Mouse (Mus musculus): ENCODE measurements at regions not wholly inside any gene's neighbourhood (a gene's known extent, or its start where the extent isn't known, plus 50 kb on each side); places are given as distances from the start of the nearest gene placed in this dataset.

DNA sequence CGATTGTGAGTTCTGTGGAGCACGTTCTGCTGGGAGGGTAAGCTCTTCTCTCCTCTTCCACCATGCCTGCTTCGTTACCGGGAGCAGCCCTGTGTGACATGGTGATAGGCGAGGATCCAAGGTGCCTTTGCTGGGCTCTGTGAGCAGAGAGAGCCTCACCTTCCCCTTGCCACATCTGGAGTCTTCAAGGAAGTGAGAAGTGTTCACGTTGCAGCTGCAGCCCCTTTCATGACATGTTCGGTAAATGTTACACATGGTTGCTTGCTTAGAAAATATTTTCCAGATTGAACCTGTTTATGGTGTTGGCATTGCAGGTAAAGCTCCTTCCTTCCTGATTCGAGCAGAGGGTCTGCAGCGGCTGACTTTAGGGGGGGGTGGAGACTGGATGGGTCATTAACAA lies 244.0 kb downstream of the Ttll7 start:
- no peak for DNase-seq

DNA sequence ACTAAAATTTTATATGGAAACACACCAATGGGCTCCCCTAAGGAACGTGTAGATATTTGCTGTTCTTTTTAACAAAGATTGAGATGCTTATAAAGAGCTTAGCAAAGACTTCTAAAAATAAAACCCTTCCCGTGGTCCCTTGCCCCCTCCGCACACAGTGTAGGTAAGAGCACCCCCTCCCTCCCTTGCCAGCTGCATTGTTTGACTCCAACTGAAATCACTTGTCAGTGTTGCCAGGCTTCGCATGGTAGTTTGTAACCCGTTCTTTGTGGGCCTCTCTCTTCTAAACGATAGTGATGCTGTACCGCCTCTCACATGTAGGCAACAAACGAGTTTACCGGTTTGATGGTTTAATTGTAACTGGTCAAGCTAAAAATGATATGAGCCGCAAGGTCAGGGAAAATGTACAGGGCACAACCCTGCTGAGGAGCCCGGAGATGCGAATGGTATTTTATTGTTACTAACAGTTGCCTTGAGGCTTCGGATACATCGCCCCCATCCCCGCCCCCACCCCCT lies 246.0 kb downstream of the Ttll7 start:
- no peak for DNase-seq

DNA sequence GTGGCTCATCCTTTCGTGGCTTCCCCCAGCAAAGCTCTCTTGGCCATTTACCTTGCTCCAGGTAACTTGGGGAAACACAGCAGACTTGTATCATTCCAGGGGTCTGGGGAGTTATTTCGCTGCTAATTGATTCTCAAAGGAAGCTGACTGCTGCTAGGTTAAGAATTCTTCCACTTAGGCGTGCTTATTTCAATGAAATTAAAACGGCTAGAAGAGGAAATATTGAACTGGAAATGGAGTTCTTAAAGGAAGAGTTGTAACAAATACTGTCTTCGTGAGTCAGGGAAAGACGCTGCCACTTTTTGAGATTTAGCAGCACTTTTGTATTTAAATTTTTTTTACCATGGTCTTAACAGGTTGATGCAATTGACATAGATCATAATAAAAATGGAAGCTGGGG lies 246.4 kb downstream of the Ttll7 start:
- no peak for DNase-seq

DNA sequence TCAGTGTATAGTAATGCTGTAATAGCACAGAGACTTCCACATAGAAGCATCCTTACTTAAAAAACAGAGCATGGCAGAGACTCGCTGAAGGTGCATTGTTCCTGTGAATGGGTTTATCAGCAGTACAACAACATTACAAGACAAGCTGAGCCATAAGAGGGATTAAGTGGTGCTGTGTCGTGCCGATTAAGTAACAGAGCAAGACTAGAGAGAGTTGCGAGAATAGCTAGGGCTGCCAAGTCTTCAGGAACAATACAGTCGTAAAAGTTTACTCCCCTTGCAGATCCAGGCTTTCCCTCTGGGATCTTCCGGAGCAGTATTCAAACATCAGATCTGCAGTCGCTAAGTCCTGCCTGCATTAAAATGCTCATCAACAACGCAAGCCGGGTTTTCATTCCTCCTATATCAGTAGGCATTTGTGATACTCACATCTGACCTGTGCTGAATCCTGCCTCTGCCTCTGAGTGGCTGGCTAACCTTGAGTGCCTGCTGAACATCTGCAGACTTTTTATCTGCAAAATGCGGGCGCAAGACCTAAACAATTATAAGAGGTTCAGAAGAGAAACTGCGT lies 247.1 kb downstream of the Ttll7 start:
- DNase-seq = no peak

DNA sequence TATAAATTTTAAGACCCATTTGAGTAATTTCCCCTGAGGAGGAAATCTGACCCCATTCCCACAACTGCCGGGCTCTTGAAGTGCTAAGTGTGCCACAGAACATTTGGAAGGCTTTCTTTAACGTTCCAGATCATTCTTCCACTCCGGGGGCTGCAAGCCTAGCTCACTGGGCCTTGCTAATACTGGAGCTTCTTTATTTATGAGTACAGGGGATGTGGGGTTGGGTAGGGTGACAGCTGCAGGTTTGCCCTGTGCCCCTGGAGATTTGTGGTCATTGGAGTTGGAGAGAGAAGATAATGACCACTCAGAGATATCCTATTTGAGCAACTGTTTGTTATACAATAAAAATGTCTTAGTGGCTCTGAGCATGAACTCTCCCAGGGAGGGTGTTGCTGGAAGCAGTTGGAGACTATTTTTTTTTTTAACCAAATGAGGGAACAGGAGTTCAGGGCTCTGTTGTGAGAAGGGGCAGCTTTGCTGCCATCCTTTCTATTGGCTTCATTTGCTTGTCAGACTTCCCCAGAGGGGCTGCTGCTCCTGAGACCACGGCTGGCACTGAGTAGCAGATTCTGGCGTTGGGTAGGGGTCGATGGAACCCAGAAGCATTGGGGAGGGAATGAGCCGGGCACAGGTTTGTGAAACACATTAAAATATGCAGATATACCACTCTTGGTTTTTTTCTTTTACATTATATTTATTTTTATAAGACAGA lies 249.0 kb downstream of the Ttll7 start:
- no peak for DNase-seq

DNA sequence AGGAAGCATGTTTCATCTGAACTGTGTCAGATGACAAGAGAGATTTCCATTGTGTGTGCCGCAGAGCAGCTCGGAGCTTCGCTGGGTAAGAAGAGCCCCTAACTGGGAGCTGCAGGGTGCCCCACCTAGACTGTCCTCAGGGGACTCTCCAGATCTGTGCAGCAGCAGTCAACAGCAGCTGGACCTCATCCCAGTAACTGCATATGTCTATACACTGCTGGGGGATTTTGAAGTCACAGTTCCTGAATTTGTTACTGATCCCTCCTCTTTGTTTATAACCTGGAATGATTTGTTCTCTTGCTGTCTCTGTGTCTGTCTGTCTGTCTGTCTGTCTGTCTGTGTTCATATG lies 249.6 kb downstream of the Ttll7 start:
- no peak for DNase-seq

DNA sequence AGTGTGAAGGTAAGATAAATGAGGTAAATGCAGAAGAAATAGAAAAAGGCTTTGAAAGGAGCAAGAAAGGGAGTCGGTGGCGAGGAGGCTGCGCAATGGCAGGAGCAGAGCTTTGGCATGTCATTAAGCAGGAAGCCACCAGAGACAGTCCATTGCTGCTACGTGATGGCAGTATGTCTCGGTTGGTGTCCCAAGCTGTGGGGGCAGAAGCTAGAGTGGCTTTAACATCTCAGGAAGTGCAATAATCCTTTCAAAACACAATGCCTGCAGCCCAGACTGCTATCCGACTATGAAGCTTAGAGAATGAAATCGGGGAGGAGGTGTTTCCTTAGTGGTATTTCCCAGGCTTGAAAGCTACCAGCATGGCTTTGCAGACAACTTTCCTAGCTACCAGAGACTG lies 251.3 kb downstream of the Ttll7 start:
- no peak for DNase-seq

DNA sequence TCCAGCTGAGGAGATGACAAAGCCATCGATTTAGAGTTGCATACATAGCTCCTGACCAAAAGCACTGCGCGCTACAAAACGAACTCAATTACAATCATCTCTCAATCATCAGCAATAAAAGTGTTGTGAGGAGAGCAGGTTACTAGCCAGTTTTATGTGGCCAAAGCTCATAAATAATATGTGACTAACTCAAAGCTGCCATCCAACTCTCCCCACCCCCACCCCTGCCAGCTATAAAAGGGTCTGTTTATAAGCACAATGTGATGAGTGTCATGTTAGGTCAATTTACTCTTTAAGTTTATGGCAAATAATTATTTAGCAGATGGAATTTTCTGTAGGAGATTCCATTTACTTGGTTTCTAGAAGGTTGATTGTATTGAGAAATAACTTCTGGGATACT lies 265.4 kb downstream of the Ttll7 start:
- no peak for DNase-seq

DNA sequence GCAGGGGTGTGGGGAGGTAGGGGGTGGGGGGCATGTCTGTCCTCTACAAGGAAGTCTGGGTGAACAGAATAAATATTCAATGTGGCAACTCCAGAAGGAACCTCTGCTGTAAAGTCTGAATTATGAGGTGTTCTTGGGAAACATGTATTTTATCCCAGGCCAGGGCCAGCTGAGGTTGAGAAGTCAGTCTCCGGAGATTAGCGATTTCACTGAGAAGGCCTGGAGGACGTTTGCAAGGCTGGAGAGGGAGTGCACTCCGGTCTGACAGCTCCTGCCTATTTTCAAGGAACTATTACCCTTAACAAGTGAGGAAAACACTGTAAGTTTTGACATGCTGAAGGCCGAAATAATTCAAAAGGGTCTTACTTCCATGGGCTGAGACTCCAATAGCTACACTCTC lies 265.9 kb downstream of the Ttll7 start:
- peak; percentile 28 for DNase-seq

DNA sequence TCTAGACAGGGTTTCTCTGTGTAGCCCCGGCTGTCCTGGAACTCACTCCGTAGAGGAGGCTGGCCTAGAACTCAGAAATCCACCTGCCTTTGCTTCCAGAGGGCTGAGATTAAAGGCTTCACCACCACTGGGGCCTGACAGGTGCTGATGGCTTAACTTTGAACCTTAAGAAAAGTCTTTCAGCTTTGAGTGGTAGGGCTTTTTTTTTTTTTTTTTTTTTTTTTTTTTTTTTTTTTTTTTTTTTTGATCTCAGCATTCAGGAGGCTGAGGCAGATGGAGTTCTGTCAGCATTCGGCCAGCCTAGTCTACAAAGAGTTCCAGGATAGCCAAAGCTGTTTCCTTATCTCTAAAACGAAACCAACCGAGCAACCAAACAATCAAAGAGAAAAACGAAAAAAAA lies 266.5 kb downstream of the Ttll7 start:
- DNase-seq = no peak

DNA sequence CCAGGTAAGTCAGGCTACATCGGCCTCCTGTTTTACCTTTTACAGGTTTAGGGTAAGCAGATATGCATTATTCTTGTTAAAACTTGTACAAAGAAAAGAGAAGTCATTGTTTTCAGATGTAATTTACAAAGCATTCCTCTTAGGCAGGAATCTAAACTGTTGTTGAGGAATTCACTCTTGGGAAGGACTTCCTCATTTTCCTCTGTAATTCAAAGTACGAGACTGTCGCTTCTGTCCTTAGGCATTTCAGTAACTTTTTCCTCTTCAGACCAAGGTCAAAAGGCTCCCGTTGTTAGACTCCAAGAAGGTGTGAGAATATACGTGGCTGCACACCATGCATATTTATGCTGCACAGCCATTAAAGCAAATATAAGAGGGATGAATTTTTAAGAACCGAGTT lies 269.7 kb downstream of the Ttll7 start:
- no peak for DNase-seq

DNA sequence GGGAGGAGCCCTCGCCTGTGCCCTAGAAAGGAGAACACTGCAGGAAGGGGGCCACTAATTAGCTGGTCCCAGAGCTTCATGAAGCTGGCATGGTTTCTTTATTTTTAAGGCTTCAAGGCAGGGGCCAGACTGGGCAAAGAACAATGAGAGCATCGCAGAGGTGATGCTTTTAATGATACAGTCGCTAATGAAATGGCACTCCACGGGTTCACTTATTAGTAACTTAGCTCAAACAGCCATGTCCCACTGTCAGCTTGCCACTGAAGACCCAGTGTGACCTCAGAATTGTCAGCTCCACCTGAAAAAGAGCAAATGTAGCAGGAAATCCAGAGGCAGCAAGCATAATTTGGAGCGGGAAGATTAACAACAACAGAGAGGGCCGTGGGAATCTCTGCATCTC lies 275.6 kb downstream of the Ttll7 start:
- DNase-seq = no peak

DNA sequence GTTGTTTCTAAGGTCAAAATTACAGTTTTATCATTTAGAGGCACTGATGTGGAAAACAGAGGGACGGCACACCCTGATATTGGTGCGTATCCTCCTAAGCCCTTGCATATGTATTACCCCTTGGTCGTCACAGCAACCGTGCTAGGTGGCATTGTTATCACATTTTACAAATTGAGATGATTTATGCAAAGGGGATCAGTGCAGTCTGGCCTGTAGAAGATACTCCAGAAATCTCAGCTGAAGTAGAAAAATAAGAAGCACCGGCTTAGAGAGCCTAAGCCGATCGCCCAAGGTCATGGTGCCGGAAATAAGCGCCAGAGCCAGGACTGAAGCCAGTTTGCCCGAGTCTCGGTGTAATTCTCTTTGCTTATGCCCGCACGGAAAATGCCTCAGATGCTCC lies 280.7 kb downstream of the Ttll7 start:
- DNase-seq = peak; percentile 21

DNA sequence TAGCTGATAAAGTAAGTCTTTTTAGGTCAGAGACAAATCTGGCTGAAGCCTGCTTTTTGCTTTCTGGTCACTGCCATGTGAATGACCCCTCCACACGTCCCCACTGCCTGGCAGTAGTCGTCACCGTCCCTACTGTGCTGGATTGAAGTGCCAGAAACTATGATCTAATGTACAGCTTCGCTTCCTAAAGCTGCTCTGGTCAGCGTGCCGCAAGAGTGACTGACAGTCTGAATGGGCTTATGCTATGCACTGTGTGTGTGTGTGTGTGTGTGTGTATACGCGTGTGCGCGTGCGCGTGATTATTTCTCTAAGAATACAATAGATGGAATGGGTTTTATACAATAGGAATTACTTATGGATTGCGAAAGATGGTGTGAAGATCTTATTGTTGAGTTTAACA lies 281.2 kb downstream of the Ttll7 start:
- no peak for DNase-seq

DNA sequence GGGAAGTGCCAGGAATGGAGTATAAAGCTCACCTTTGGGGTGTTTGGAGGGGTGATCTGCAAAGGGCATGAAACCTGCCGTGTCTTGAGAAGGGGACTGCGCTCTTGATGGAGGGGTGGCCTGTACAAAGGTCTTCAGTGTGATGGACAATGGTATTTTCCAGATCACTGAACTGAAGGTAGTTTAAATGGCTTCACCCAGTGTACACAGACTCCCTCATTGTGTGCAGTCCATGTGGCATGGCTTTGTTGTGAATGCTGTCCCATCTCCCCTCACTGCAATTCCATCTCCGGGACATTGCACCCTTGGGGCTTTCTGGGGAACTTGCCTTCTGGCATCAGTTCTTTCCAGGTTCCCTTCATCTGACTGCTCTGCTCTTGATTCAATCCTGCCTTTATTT lies 288.2 kb downstream of the Ttll7 start:
- DNase-seq = no peak

DNA sequence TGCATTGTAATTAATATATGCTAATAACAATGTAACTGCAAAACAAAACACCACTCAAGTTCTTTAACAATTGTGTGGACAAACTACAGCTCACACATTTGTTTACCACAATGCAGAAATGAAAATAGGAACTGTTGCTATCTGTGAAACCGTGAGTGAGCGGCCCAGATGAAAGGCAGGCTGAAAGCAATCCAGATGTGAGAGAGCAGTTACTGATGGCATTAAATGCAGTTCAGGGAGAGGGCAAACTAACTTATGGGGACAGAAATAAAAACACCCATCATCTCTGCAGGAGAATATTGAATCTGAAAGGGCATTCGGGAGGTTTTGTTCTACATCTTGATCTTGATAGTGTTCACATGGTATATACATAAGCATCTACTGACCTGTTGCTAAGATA lies 301.3 kb downstream of the Ttll7 start:
- no peak for DNase-seq

DNA sequence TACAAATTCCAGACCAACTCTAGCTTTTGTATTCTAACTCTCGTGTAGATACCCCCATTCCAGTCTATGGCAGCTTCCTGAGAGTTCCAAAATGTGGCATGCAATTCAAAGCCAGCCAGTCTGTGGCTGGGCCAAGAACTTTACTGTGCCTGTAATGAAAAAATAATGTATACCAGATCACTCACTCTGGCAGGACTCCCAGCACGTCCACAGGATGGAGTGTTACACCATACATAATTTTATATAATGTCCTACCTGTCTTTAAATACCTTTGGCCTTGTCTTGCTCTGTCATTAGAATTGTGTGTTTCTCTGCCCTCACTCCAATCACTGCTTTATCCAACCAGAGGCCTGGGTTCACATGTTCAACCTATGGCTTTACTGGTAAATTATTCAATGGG lies 301.8 kb downstream of the Ttll7 start:
- DNase-seq = no peak

DNA sequence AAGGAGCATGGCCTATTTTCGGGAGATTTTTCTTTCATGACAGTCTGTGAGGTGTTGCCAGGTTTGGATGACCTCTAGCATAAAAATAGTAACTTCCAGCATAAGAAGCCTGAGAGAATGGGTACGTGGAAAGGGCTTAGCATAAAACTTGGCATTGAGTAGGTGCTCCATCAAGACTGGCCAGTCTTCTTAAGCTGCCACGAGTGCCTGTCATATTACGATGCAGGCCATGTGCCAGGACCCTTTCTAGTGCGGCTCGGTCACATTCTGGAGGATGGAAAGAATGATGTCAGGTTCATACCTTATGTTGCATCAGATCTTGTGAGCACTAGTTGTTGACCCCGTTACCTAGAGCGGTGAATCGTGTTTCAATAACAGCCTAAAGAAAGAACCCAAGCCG lies 311.0 kb downstream of the Ttll7 start:
- DNase-seq = peak; percentile 46

DNA sequence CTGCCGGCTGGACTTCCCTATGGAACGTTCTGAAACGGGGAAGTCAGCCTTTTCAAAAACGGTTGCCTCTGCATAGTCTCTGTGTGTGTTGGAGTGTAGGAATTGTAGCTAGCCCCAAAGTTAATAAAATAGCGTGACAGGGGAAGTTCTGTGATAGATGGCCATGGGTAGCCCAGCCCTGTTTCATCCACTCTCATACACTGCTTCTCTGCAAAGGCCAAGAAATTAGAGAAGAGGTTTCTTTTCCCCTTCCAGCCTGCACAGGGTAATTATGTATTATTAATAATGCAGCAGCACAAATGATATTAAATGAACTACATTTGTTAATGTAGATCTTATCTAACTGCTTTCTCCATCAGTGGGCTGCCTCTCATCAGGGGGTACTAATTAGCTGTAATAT lies 311.4 kb downstream of the Ttll7 start:
- DNase-seq = no peak

DNA sequence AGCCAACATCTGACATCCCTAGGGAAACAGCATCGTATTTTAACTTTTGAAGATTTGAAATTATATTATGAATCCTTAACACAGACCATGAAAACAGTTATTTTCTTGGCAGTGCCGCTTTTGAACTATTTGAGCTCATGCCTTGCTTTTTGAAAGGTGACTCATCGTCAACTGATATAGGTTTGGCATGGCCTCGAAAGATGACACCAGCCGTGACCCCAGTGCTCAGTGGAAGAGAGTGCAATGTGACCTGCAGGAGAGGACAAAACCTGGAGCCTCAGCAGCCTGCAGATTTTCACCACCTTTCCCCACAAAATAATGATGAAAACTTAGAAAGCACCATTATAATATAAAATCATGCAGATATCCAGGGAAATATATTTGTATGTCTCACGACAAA lies 312.8 kb downstream of the Ttll7 start:
- DNase-seq = peak; percentile 80

DNA sequence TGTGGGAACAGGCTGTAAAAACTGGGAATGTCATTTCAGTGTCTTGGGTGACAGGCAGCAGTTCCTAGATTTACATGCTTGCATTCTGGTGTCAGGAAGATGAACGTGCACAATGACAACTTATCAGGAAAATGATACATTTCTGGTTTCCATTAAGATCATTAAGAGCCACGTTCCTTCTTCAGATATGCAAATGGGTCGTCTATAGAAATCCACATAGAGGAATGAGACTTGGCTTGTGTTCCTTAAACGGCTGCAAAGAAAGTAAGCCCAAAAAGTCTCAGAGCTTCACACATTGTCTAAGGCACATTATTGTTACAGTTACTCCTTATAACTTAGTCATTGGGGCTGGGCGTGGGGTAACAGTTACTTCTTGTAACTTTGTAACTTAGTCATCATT lies 314.4 kb downstream of the Ttll7 start:
- DNase-seq = no peak

DNA sequence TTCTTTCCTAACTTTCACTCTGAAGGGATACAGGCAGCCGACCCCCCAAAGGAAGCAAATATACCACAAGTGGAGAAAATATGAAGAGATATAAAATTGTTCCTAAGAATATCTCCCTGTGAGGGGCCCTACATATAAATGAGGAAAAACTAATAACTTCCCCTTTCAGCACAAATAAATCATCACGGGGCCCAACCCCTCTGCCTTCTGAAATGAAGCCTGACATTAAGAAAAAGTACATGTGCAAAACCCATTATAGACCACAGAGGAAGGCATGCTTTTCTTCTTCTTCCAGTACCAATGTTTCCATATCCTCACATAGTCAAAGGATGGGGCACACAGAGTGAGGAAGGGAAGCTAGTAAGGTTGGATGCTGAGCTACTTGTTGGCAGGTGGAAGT lies 317.0 kb downstream of the Ttll7 start:
- DNase-seq = no peak

DNA sequence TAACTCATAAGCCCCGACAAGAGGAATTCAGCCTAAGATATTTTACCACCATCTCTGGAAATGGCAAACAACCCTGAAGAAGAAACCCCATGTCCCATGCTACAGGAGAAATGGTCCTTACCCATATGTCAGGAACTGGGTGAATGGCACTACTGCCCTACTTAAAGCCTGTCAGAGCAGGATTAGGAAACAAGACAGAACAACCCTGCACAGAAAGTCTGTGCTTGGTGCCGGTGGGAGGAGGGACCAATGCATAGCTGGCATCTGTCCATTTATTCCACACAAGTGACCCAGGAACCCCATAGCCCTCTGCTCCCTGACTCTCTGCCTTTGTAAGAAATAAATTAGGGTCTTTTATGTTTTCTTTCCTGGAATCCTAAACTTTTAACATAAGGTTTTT lies 317.9 kb downstream of the Ttll7 start:
- no peak for DNase-seq

DNA sequence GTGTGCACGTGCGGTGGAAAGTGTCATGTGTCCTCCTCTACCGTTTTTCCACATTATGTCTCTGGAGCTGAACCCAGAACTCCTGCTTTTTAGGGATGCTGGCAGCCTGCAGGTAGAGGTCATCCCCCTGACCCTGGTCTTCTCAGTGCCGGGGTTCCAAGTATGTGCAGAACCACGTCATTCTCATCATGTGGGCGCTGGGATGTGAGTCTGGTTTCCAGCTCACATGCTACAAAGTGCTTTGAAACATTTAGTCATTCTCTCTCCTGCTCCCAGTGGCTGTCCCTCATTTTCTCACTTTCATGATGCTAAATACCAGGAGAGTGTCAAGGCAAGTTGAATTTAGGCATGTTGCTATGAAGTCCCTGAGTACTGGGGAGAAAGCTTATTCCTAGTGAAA lies 326.6 kb downstream of the Ttll7 start:
- no peak for DNase-seq

DNA sequence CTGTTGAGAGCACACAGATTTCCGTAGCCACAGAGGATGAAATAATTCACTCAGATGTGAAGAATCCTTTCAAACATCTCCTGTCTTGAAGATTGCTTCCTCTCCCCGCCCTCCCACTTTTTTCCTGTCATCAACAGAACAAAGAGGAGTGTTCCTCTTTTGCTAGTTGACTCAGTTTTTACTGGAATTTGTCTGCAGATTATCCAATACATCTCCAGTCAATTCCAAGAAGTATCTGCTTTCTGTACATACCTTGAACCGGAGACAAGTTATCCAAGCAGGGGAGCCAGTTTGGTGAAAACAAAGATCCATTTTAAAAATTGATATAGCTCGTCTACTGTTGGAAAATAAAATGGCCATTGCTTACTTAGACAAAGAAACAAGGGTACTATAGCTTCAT lies 328.5 kb downstream of the Ttll7 start:
- DNase-seq = no peak
